Mouse (Mus musculus): ENCODE results near the gene Chrm5.
A peak's percentile ranks its signal among the peaks of the same experiment; 100 is the strongest.

- TF ChIP-seq CTCF (IDR thresholded peaks at IDR 0.05; ENCODE audit: insufficient read depth, low read depth, low read length) (no peak), POLR2A (IDR thresholded peaks at IDR 0.05; ENCODE audit: insufficient read depth, low read depth, low read length) (peak; percentile 80)
Observed at GRCm38 (mm10) chr2:112492856-112493538, 12.4 kb upstream of the Chrm5 start, which contains the start of gene Aven.

Measured in olfactory bulb, adult 2 months (tissue).